Mouse (Mus musculus): ENCODE data around the gene Mrpl30. TPM values are rescaled to one million over a fixed set of nuclear protein-coding genes. Genes with fewer than 3 reads are reported as not detected.
A peak's percentile ranks its signal among the peaks of the same experiment; 100 is the strongest.

Mrpl30 gene
- polyA plus RNA-seq (2015; fragmentation: Nextera tagmentation; extraction: Ambion mirVana): 247 and 255 TPM in 2 replicates

- WGBS: under 1% methylated on average over 41 of the region's 41 CpGs
- no peaks in the 10 kb centered on the region for H3K27me3 ChIP-seq
- H3K4me2 ChIP-seq: peak within 1 kb of the TSS; percentile 65
- ATAC-seq (ENCODE audit: low FRiP score): peak; percentile 94
- peak within 1 kb of the TSS; percentile 77 for H3K9ac ChIP-seq
- peak within 1 kb of the TSS; percentile 77 for H3K27ac ChIP-seq
- peak within 1 kb of the TSS; percentile 66 for H3K4me3 ChIP-seq
- H3K4me1 ChIP-seq (replicated peaks): peaks cover 24% of the 10 kb centered on the region
- no peaks in the 10 kb centered on the region for H3K9me3 ChIP-seq
- peaks cover 15% of the 10 kb centered on the region for H3K36me3 ChIP-seq
Measured at GRCm38 (mm10) chr1:37890025-37890652, at the start of gene Mrpl30, which contains the start of gene Mitd1. Mrpl30 (plus strand) TSS chr1:37890477. Mitd1 (minus strand) TSS chr1:37890411.

GRCm38 (mm10) chr1:37846878-37847277, 43.4 kb upstream of the Mrpl30 start:
- H3K36me3 ChIP-seq: peaks cover 8% of the 10 kb centered on the region; the same call in 1 of the 2 replicates
- no peak for ATAC-seq (ENCODE audit: low FRiP score)
- H3K4me1 ChIP-seq (replicated peaks): peaks cover 5% of the 10 kb centered on the region; the same call in 1 of the 2 replicates

GRCm38 (mm10) chr1:37850696-37851095, 39.6 kb upstream of the Mrpl30 start:
- Histone ChIP-seq H3K27me3 (no peaks in the 10 kb centered on the region), H3K27ac (no peak overlapping the region), H3K36me3 (peaks cover 28% of the 10 kb centered on the region), H3K4me2 (no peak overlapping the region), H3K9me3 (no peaks in the 10 kb centered on the region), H3K4me3 (no peak overlapping the region), H3K9ac (no peak overlapping the region), H3K4me1 (replicated peaks) (peaks cover 5% of the 10 kb centered on the region; the same call in 1 of the 2 replicates)
- no peak for ATAC-seq (ENCODE audit: low FRiP score)
- 34% methylated on average over 2 of the region's 2 CpGs for WGBS

More at GRCm38 (mm10) chr1:37846878-37847277, 43.4 kb upstream of the Mrpl30 start:
- 85% methylated on average over 8 of the region's 8 CpGs for WGBS
- no peaks in the 10 kb centered on the region for H3K27me3 ChIP-seq
- no peak overlapping the region for H3K4me2 ChIP-seq
- H3K4me3 ChIP-seq: no peak overlapping the region
- H3K9ac ChIP-seq: no peak overlapping the region
- no peaks in the 10 kb centered on the region for H3K9me3 ChIP-seq
- H3K27ac ChIP-seq: no peak overlapping the region

GRCm38 (mm10) chr1:37864511-37865400, 25.5 kb upstream of the Mrpl30 start:
- under 1% methylated on average over 90 of the region's 90 CpGs for WGBS
- Histone ChIP-seq H3K4me1 (replicated peaks) (peaks cover 6% of the 10 kb centered on the region), H3K36me3 (no peaks in the 10 kb centered on the region), H3K27ac (peak overlapping the region; percentile 95), H3K27me3 (peaks cover 14% of the 10 kb centered on the region), H3K9me3 (no peaks in the 10 kb centered on the region), H3K9ac (peak overlapping the region; percentile 86), H3K4me2 (peak overlapping the region; percentile 74), H3K4me3 (peak overlapping the region; percentile 69)
- ATAC-seq (ENCODE audit: low FRiP score): peak; percentile 99

GRCm38 (mm10) chr1:37865401-37866215, 24.7 kb upstream of the Mrpl30 start:
- H3K4me3 ChIP-seq: peak overlapping the region; percentile 69
- ATAC-seq (ENCODE audit: low FRiP score): no peak
- 11% methylated on average over 23 of the region's 23 CpGs for WGBS
- peak overlapping the region; percentile 95 for H3K27ac ChIP-seq
- peaks cover 21% of the 10 kb centered on the region for H3K27me3 ChIP-seq
- no peaks in the 10 kb centered on the region for H3K36me3 ChIP-seq
- peak overlapping the region; percentile 78 for H3K9ac ChIP-seq
- H3K4me1 ChIP-seq (replicated peaks): peaks cover 6% of the 10 kb centered on the region
- H3K9me3 ChIP-seq: no peaks in the 10 kb centered on the region
- H3K4me2 ChIP-seq: peak overlapping the region; percentile 74

- peaks cover 6% of the 10 kb centered on the region for H3K4me1 ChIP-seq (replicated peaks)
- no peaks in the 10 kb centered on the region for H3K9me3 ChIP-seq
- H3K36me3 ChIP-seq: no peaks in the 10 kb centered on the region
- H3K4me3 ChIP-seq: peak within 1 kb of the TSS; percentile 69
- peak within 1 kb of the TSS; percentile 74 for H3K4me2 ChIP-seq
- peaks cover 24% of the 10 kb centered on the region for H3K27me3 ChIP-seq
- peak within 1 kb of the TSS; percentile 95 for H3K27ac ChIP-seq
- 82% methylated on average over 6 of the region's 6 CpGs for WGBS
- H3K9ac ChIP-seq: peak within 1 kb of the TSS; percentile 78
- no peak for ATAC-seq (ENCODE audit: low FRiP score)
Measured at GRCm38 (mm10) chr1:37866286-37866685, 24.0 kb upstream of the Mrpl30 start, which contains the start of gene Tsga10. Tsga10 (minus strand) TSS chr1:37866429.

- no peak overlapping the region for H3K9ac ChIP-seq
Measured at GRCm38 (mm10) chr1:37867056-37867455, 23.2 kb upstream of the Mrpl30 start.

GRCm38 (mm10) chr1:37867684-37868322, 22.5 kb upstream of the Mrpl30 start:
- no peak overlapping the region for H3K4me2 ChIP-seq

More at GRCm38 (mm10) chr1:37867056-37867455, 23.2 kb upstream of the Mrpl30 start:
- no peak for ATAC-seq (ENCODE audit: low FRiP score)
- H3K27ac ChIP-seq: no peak overlapping the region
- peaks cover 10% of the 10 kb centered on the region for H3K4me1 ChIP-seq (replicated peaks)
- H3K4me2 ChIP-seq: no peak overlapping the region
- H3K36me3 ChIP-seq: no peaks in the 10 kb centered on the region
- H3K9me3 ChIP-seq: no peaks in the 10 kb centered on the region
- WGBS: 73% methylated on average over 1 of the region's 1 CpGs
- H3K4me3 ChIP-seq: no peak overlapping the region
- peaks cover 24% of the 10 kb centered on the region for H3K27me3 ChIP-seq

GRCm38 (mm10) chr1:37868640-37869039, 21.6 kb upstream of the Mrpl30 start:
- no peak overlapping the region for H3K27ac ChIP-seq
- H3K4me3 ChIP-seq: no peak overlapping the region
- H3K9me3 ChIP-seq: no peaks in the 10 kb centered on the region
- no peaks in the 10 kb centered on the region for H3K36me3 ChIP-seq
- no peak overlapping the region for H3K9ac ChIP-seq
- no peak overlapping the region for H3K4me2 ChIP-seq
- no peak for ATAC-seq (ENCODE audit: low FRiP score)
- H3K27me3 ChIP-seq: peaks cover 24% of the 10 kb centered on the region
- H3K4me1 ChIP-seq (replicated peaks): peaks cover 18% of the 10 kb centered on the region
- 69% methylated on average over 10 of the region's 10 CpGs for WGBS

More at GRCm38 (mm10) chr1:37867684-37868322, 22.5 kb upstream of the Mrpl30 start:
- H3K4me3 ChIP-seq: no peak overlapping the region
- no peaks in the 10 kb centered on the region for H3K36me3 ChIP-seq
- WGBS: 74% methylated on average over 10 of the region's 10 CpGs
- no peak overlapping the region for H3K9ac ChIP-seq
- H3K27me3 ChIP-seq: peaks cover 24% of the 10 kb centered on the region
- H3K27ac ChIP-seq: no peak overlapping the region
- H3K9me3 ChIP-seq: no peaks in the 10 kb centered on the region
- peaks cover 14% of the 10 kb centered on the region for H3K4me1 ChIP-seq (replicated peaks)
- no peak for ATAC-seq (ENCODE audit: low FRiP score)

GRCm38 (mm10) chr1:37869362-37869761, 20.9 kb upstream of the Mrpl30 start:
- Histone ChIP-seq H3K4me3 (no peak overlapping the region), H3K27me3 (peaks cover 24% of the 10 kb centered on the region), H3K27ac (no peak overlapping the region), H3K4me1 (replicated peaks) (peaks cover 18% of the 10 kb centered on the region), H3K9me3 (no peaks in the 10 kb centered on the region), H3K9ac (no peak overlapping the region), H3K36me3 (no peaks in the 10 kb centered on the region), H3K4me2 (no peak overlapping the region)
- ATAC-seq (ENCODE audit: low FRiP score): no peak
- WGBS: 47% methylated on average over 2 of the region's 2 CpGs

- H3K9me3 ChIP-seq: 0 out of 2 replicates have a peak, but pooled peaks cover 8% of the 10 kb centered on the region
- ATAC-seq (ENCODE audit: low FRiP score): peak; percentile 73
- WGBS: 9% methylated on average over 7 of the region's 7 CpGs
Measured at GRCm38 (mm10) chr1:37871704-37872103, 18.6 kb upstream of the Mrpl30 start, which contains the start of gene Lipt1. Lipt1 (plus strand) TSS chr1:37871738.

More at GRCm38 (mm10) chr1:37871704-37872103, 18.6 kb upstream of the Mrpl30 start, which contains the start of gene Lipt1:
- Histone ChIP-seq H3K27me3 (peaks cover 24% of the 10 kb centered on the region), H3K4me2 (peak within 1 kb of the TSS; percentile 73), H3K4me3 (peak within 1 kb of the TSS; percentile 51), H3K27ac (peak within 1 kb of the TSS; percentile 69), H3K4me1 (replicated peaks) (peaks cover 12% of the 10 kb centered on the region), H3K36me3 (peaks cover 18% of the 10 kb centered on the region), H3K9ac (peak within 1 kb of the TSS; percentile 63)
